Mouse (Mus musculus): Measurements from ENCODE around the gene Zmynd8.

The Zmynd8 gene

DNA sequence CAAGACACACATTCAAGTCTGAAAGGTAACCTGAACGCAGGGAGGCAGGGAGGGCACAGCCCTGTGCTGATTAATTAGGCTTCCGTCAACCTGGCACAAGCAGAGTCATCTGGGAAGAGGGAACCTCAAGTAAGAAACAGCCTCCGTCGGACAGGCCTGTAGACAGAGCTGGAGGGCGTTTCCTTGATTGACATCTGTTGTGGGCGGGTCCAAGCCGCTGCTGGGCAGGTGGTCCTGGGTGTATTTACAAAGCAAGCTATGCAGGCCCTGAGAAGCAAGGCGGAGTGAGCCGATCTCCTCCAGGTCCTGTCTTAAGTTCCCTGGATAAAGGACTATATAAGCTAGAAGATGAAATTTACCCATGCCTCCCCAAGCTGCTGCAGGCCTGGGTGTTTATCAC, 65.3 kb downstream of the Zmynd8 start:
- DNase-seq (ENCODE audit: low read depth, low spot score) = no peak

DNA sequence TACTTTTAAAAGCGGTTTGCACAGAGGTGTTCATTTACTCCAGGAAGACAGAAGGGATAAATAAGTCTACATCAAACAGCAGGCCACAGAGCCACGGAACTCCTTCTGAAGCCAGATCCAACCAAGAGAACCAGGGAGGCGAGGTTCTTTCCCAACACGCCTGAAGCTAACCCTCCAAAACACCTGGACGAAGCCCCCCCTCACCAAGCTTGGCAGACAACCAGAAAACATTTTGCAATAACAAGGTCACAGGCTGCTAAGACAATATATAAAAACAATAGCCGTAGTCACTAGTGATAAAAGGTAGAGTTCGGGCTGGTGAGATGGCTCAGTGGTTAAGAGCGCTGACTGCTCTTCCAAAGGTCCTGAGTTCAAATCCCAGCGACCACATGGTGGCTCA, 66.1 kb downstream of the Zmynd8 start:
- DNase-seq (ENCODE audit: low read depth, low spot score) = no peak

DNA sequence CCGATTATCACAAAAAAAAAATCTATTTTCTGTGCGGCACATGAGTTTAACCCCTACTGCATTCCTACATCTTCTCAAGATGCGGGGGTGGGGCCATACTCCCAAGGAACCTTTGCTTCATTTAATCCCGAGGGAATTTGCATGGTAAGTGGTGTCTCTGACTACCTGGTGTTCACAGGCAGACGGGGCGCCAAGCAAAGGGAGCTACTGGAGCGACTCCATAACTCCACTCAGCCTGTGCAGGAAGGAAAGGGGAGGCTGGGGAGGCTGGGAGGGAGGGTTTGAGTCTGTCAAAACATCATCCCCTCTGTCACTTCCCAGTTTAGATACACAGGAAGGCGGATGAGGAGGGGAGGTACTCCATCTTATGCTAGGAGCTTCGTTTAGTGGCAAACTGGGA, 66.5 kb downstream of the Zmynd8 start:
- no peak for DNase-seq (ENCODE audit: low read depth, low spot score)

DNA sequence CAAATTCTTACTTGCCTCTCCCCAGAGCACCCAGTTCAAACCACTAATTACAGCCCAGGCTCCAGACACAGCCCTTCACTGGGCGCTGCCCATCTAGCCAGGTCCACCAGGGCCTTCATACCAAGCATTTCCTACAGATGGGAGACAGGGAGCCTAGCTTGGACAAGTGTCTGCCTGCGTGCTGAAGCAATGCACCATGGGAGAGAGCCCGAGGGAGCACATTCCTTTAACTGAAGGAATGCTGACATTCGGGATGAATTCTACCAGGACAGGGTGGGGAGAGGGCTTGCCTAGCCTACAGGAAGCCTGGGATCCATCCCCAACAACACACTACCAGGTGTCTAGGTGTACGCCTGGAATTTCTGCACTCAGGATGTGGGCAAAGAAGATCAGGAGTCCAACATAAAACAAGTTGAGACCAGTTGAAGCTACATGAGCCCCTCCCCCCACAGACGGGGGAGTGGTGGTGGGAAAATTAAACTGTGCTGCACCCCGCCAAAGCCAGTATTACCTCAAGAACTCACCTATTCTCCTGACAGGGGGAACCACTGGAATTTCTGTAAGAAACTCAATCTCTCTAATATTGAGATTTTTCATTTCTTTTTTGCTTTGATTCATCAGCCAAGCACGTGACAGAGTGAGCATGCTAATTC, 67.1 kb downstream of the Zmynd8 start:
- DNase-seq (ENCODE audit: low read depth, low spot score) = no peak

DNA sequence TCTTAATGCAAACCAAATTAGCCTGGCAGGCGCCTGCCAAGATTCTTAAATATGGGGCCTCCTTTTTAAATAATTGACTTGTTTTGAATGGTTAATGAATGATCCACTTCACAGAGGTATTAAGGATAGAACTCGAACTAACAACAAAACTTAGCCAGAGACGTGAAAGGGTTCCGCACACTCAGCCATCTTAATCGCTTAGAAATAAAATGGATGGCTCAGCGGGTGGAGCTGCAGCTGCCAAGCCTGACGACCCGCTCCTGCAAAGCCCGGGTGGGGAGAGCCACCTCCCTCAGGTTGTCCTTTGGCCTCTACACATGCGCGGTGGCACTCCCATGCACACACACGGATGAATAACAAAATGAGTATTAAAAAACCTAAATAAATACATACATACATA, 70.0 kb downstream of the Zmynd8 start:
- DNase-seq (ENCODE audit: low read depth, low spot score) = no peak

DNA sequence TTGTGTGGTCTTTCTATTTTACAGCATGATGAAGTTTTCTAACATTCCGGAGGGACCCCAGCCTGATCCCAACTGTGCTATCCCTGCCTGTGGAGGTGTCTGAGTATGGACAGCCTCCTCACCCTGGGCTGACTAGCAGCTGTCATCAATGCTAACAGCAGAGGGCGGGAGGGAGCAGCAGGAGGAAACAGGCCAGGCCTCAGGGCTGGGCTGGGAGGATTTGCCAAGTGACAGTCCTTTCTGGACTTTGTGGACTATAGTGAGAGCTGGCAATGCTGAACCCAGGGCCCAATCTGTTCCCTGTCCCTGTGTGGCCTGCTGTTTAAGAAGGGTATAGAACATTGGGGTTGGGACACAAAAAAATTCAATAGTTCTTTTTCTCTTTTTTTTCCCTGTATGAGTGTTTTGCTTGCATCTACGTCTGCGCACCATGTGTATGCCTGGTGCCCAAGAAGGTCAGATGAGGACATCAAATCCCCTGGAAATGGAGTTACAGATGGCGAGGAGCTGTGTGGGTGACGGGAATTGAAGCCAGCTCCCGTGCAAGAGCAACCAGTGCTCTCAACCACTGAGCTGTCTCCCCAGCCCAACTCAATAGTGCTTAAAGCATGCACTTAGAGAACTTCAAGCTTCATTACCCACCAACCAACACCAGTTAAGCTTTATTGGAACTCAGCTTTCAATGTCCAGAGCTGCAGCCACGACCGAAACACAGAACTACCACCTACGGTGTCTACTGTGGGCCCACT, 72.7 kb downstream of the Zmynd8 start:
- no peak for DNase-seq (ENCODE audit: low read depth, low spot score)

DNA sequence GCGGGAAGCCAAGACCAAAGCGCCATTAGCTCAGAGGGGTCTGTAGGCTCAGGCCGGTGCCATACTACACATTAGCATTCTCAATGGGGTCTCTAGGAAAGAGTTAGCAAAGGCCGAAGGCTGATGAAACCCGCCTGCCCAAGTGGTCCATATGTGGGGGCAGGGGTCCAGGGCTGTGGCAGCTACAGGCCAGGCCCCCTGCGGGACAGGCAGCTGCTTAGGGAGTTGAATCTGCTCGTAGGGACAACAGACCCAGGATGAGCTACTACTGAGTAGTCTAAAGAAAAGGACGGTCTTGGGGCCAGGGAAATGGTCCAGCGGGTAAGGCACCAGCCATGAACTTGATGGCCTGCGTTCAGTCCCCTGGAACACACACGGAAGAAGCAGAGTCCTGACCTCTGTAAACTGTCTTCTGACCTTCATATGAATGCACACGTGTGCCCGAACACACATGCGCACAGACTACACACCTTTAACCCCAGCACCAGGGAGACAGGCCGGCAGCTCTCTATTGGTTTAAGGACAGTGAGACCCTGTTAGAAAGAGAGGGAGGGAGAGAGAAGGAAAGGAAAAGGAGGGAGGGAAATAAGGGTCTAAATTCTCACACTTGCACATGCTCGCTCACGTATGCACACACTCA, 73.4 kb downstream of the Zmynd8 start:
- DNase-seq (ENCODE audit: low read depth, low spot score) = no peak

DNA sequence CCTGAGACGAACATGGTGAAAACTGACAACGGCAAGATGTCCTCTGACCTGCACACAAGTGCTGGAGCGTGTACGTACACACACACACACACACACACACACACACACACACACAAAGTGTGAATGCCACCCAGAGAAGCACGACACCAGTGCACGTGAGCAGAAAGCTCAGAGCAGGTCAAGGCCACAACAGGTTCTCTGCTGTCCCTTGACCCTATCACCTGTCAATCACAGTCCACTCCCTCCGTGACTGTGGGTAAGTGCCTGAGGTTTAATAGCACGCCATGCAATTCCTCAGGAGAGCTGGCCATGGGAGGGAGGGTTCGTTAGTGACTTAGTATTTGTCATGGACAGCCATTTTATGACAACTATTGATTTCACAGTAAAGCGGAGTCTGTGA, 74.0 kb downstream of the Zmynd8 start:
- no peak for DNase-seq (ENCODE audit: low read depth, low spot score)

DNA sequence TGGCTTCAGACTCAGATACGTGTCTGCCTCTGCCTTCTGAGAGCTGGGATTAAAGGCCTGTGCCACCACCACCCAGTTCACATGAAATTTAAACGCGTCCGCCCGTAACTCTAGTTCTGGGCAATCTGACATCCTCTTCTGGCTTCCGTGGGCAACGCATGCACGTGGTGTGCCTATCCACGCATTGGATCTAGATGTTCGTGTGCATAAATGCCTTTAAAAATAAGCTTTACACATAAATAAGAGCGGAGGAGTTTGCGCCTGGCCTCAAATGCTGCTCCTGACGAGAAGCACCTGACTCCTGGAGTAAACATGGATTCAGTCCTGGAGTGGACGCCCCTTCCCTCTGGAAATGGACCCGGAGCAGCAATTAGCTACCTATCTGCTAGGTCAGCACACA, 76.3 kb downstream of the Zmynd8 start:
- DNase-seq (ENCODE audit: low read depth, low spot score) = no peak

DNA sequence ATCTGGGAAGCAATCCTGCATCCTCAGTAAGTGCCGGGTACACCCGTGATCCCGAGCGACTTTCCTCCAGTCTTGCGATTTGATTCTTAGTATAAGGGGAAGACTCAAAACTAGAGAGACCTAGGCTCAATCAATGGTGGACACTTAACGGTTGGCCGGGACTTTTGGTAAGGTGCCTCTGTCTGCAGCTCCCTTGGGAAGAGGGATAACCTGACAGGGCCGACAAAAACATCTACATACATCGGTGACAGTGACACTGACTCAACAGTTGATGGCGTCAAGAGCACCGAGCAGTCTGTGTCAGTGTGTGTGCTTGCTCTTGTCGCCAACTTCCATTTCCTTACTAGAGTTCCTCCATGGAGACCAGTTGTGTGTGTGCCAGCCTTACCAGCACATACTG, 77.1 kb downstream of the Zmynd8 start:
- DNase-seq (ENCODE audit: low read depth, low spot score) = no peak

DNA sequence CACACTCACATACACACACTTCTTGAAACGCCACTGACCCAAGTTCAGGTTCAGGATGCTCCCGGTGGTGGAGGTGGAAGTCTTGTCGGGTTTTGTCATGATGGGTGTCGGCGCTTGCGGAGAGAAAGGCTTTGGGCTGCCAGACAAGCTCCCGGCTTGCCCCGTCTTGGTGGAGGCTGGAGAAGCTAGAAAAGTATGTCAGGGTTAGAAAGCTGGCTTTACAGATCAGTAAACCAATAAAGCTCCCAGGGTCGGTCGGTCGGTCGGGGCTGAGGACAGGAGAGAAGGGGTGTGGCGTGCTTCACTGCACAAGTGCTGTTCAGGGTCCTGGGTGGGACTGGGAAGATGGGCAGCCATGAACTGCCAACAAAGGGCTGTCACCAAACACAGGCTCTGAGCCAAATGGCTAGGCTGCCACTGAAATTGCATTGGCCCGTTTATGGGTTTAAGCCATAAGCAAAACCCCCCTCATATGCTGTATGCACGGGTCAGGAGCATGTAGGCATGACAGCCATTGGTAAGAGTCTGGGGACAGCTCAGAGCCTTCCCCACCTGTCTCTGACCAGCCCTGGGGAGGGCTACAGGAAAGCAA, 78.2 kb downstream of the Zmynd8 start:
- DNase-seq (ENCODE audit: low read depth, low spot score) = no peak

DNA sequence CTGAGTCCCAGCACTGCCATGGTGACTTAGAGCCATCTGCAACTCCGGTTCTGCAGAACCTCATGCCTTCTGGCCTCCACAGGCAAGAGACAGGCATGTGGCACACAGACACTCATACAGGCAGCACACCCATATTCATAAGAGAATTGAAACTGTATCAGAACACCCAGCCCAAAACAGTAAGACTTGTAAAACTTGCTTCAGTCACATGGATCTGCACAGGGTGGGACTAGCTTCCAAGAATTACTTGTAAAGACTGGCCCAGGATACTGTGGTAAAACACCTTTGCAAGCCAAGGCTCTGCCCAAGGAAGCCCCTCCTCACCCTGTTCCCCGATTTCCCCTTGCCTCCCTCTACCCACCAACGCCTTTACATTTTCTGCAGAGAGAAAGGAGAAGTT, 78.7 kb downstream of the Zmynd8 start:
- no peak for DNase-seq (ENCODE audit: low read depth, low spot score)

DNA sequence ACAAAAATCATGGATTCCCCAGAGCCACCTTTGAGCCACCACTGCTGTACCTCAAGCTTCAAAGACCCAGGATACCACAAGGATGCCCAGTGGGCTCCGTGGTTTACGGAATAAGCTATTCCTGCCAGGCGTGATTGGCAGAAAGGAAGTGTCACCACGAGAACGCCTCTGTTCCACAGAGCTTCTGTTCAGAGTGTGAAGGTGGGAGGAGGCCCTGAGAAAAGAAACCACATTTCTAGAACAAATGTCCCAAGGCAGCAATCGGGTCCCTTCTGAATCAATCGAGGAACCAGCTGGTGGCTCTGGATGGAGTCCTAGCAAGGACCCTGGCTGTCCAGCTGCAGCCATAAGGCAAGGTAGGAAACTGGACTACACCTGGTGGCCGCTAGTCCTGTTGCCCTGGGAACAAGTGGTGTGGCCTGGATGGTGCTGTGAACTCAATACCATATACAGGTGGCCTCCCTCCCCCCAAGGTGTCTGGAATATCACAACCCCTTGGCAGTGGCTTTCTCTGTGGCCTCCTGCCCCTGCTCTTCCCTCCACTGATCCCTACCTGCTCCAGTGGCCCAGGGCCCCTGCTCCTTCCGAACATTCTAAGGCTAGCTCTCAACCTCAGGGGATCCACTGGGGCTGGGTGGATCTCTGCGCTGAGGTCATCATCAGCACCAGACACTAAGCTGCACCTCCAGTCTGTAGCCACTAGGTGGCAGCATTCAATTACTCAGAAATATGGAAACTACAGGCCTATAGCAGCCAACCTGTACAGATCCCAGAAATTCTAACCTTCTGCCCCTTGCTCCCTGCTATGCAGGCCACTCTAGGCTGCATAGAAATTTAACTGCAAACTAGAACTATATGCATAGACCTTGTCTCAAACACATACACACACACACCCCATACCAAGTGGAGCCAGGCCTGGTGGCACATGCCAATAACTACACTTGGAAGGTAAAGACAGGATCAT, 79.5 kb downstream of the Zmynd8 start:
- DNase-seq (ENCODE audit: low read depth, low spot score) = peak; percentile 26

DNA sequence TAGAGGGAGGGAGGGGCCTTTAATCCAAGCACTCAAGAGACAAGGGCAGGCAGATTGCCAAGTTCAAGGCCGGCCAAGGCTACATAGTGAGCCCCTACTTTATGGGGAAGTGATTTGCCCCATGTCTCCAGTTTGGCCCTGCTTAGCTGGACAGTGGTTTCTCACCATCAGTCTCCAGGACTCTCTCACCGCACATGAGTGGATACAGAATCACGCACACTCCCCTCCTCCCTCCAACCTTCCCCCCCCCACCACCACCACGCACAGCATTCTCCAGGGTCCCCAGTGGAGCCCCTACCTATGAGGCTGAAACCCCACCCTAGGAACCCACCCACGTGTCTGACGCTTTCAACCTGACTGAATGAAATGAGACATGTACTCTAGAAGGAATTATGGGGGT, 80.2 kb downstream of the Zmynd8 start:
- DNase-seq (ENCODE audit: low read depth, low spot score) = no peak

DNA sequence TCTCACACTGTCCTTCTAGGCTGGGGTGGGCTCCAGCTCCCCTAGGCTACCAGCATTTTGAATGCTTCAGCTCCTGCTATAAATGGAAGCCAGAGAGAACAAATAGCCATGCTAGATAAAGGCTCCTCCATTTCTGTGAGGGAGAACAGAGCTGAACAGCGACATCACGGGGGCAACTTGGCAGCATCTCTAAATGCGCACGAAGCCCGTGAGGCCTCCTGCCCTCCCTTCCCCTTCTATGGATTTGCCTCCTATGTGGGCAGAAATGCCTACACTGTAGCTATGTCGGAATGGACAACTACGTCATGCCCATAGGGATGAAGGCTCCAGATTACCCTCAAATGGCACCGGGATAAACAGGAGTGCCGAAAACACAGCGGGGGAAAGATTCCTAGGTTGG, 81.4 kb downstream of the Zmynd8 start:
- DNase-seq (ENCODE audit: low read depth, low spot score) = no peak

DNA sequence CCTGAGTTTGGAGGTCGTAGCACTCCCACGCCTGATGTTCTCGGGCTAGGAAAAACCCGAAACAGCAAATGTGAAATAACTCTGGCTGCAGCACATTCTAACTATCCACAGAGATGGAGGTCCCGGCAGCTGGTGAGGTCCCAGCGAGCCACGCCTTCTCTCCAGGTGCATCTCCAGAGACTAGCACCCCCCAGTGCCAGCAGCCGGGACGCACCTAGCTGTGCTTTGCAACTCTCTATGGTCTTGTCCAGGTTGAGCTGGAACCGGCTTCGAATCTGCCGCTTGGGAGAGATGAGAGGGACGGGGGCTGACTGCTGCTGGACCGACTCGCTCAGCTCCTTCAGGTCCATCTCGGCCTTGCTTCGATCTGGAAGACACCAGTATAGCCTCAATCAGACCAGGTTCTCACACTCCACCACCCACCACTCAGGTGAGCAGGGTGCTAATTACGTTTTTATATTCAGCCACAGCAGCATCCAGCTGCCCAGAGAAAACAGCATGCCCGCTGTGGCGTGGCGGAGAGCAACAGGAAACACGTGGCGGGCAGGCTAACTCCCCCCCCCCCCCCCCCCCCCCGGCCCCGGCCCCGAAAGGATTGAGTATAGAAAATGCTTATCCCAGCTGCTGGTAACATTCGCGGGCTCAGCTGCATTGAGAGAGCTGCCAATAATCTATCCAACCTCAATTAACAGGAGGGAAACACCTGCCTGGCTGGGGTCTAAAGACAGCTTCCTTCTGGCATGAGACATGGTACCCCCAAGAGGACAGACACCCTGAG, 83.5 kb downstream of the Zmynd8 start:
- no peak for DNase-seq (ENCODE audit: low read depth, low spot score)

DNA sequence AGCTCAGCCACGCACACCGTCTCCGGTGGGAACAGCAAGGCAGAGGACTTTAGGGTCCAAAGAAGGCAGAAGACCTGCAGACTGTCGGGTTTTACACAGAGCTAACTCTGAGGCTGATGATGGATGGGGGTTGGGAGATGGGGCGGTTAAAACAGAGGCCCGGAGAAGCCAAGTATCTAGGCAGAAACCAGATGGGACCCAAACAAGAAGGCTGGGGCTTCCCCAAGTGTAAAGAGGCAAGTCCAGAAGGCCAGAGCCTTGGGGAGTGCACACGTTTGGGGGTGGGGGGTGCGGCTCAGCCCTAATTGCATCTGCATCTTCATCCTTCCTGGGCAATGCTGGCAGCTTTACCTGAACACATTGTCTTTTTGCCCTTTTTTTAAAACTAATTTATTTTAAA, 85.9 kb downstream of the Zmynd8 start:
- no peak for DNase-seq (ENCODE audit: low read depth, low spot score)

DNA sequence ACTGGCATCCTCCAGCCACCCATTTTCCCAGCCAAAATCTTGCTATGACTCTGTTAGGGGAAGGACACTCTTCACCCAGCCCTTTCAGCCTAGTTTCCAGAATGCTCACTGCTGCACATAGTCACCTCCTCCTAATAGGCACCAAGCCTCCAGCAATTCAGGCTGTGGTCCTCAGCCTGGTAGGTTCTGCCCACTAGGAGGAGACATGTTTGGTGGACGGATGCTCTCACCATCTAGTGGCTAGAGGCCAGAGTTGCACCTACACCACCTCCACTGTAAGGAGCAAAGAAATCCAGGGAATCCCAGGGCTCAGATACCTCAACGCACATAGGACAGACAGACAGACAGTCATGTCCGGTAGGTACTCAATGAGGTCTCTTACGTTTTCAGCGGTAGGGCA, 87.3 kb downstream of the Zmynd8 start:
- no peak for DNase-seq (ENCODE audit: low read depth, low spot score)

DNA sequence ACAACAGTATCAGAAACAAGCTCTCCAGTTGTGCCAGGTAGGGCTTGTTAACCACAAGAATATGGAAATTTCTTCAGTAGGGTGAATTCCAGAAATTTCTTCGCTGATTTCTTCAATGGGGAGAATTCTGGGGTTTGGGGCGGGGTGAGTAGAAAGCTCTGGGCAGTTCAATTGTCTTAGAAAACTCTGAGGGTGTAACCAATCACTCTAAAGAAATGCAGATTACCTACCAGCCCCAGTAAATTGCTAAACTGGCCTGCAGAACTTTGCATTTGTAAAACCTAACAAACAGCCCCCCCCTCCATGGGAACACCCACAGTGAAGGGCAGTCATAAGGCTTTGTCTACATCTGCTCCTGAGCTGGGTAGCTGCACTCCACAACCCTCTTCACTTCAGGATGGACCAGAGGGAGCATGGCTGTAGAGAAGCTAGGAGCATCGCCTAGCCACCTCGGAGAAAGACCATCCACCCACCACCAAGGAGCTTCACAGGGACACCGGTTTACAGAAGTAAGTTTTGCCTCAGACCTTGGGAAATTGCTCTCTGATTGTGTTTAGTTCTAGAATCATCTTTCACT, 88.8 kb downstream of the Zmynd8 start:
- DNase-seq (ENCODE audit: low read depth, low spot score) = no peak

DNA sequence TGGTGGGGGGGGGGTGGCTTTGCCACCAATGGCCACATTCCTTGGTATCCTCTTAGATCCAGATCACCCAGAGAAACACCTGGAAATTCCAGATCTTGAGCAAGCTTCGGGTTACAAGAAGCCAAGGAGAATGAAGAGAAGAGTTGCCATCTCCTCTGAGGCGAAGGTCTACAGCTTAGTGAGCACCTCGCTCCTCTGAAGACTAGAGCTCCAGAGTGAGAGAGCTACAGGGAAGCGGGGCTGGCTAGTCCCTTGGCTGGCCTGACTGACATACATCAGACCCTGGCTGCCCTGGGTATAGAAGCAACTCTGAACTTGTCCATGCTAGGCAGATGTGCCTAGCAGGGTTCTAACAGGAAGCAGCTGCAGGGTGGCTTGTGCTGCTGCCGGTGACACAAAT, 89.7 kb downstream of the Zmynd8 start:
- DNase-seq (ENCODE audit: low read depth, low spot score) = no peak
